Mouse (Mus musculus) thymus, adult 2 months (tissue): ENCODE results near the gene Spef1. TPM values are rescaled to one million over a fixed set of nuclear protein-coding genes. Genes with fewer than 3 reads are reported as not detected.

Source experiments
- DNase-seq: peaks from one replicate; pipeline ENCODE4 v3.0.0; 2021
- H3K27ac ChIP-seq: fragments of 200-500 bp; 2 replicates; pipeline ENCODE4 v1.5.1; 2012; ENCODE audit warnings: low read length, control low read depth; ENCODE audit not compliant: control insufficient read depth, insufficient read depth
- H3K27me3 ChIP-seq: fragments of 200-500 bp; 2 replicates; pipeline ENCODE4 v1.6.1; 2012; ENCODE audit warnings: mild to moderate bottlenecking, low read length, moderate library complexity, mixed read lengths; ENCODE audit not compliant: control insufficient read depth, insufficient read depth
- H3K36me3 ChIP-seq: fragments of 200-500 bp; 2 replicates; pipeline ENCODE4 v1.6.1; 2012; ENCODE audit warnings: mild to moderate bottlenecking, low read length, moderate library complexity; ENCODE audit not compliant: control insufficient read depth, insufficient read depth
- H3K4me1 ChIP-seq: fragments of 200-500 bp; replicated peaks from 2 replicates; pipeline ENCODE4 v1.6.1; 2012; ENCODE audit warnings: low read length; ENCODE audit not compliant: control insufficient read depth, insufficient read depth
- H3K4me3 ChIP-seq: fragments of 200-500 bp; 2 replicates; pipeline ENCODE4 v1.5.1; 2012; ENCODE audit warnings: mild to moderate bottlenecking, low read length, control low read depth, moderate library complexity; ENCODE audit not compliant: control insufficient read depth, insufficient read depth
- CTCF ChIP-seq: fragments of 200-500 bp; IDR thresholded peaks from 2 replicates; pipeline ENCODE4 v1.5.1; 2012; ENCODE audit warnings: mild to moderate bottlenecking, control low read depth, low read length, moderate library complexity, borderline replicate concordance; ENCODE audit not compliant: control insufficient read depth, poor library complexity, insufficient read depth; ENCODE audit errors: extremely low read depth
- POLR2A ChIP-seq: fragments of 200-500 bp; IDR thresholded peaks from 2 replicates; pipeline ENCODE4 v1.6.1; 2012; ENCODE audit warnings: mild to moderate bottlenecking, low read length, control low read depth, moderate library complexity; ENCODE audit not compliant: control insufficient read depth, poor library complexity, insufficient read depth; ENCODE audit errors: extremely low read depth
- WGBS: fragments of 180-500 bp; shearing (Covaris S2); methylation state at CpG from one replicate; pipeline ENCODE4 v1.1.7; 2018; 5-methylcytosine and 5-hydroxymethylcytosine counted together
- polyA plus RNA-seq: library from polyadenylated mRNA; depleted of rRNA; stranded (reverse); fragments of >200 nt; gene quantifications from 2 replicates; pipeline ENCODE4 v1.2.3, GENCODE M21; 2012

Gene Spef1
- polyA plus RNA-seq, 1 experiment, result 8.7 TPM

DNA sequence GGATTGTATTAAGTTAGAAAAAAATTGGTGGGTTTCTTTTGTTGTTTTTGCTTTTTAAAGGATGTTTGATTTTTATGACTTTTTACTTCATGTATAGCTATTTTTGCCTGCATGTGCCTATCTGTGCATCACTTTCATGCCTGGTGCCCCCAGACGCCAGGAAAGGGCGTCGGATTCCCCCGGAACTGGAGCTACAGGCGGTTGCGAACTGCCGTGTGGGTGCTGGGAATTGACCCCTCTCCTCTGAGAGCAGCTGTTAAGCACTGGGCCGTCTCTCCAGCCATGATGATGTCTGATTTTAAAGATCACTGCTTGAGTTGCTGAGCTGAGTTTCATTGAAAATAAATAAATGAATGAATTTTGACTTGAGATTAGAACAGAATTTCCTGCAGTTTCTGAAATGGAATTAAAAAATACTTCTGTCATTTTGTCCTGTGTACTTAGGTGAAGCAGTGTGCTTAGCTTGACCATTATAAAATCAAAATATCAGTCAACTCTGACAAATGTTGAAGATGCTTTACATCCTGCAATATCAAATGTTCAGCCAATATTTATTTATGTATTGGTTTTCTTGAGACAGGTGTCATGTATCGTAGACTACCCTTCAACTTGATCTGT lies 54.0 kb downstream of the Spef1 start, which contains the start of gene Gm11037:
Gene Gm11037, plus strand, starts transcription at position 568 of the 618 bp plus-strand sequence.
- 95% methylated on average over 9 of the region's 9 CpGs for WGBS
- DNase-seq, result no peak
- no peak within 1 kb of the TSS for H3K27ac ChIP-seq

DNA sequence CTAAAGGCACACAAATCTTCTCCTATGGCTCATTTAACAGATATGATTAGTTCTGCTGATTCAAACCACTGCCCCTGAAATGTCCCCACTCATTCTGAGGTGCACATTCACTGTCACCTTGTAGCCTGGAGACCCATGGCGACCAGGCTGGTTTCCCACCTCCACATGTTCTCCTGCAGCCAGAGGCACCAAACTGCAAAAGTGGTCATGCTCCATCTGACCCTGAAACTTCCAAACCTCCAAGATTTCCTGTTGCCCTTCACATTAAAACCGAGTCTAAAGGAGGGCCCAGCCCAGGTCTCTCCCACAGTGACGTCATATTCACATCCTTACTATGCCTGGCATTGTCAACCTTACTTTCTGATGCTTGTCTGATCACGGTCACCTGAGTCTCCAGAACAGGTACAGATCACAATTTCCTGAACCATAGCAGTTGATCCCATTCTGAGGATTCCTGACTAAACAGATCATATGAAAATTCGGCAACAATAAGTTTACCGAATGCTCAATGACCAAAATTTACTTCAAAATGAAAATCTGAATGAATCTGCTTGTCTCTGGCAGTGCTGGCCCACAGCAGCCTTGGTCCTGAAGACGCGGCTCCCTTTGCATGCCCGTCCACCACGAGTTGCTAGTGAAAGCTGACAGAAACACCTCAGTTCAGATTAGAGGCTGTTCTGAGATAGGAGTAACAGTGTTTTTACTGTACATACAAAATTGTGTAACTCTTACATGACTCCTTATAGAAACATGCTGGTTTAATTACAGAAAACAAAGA lies 54.8 kb downstream of the Spef1 start:
- no peak for DNase-seq
- H3K4me1 ChIP-seq, result peaks cover 10% of the 10 kb centered on the region
- no peak overlapping the region for H3K27ac ChIP-seq
- no peak overlapping the region for H3K4me3 ChIP-seq
- TF ChIP-seq POLR2A, result no peak
- no peak for TF ChIP-seq CTCF
- 93% methylated on average over 10 of the region's 10 CpGs for WGBS
- H3K36me3 ChIP-seq, result no peaks in the 10 kb centered on the region
- H3K27me3 ChIP-seq, result no peaks in the 10 kb centered on the region

More for the DNA sequence above, 54.0 kb downstream of the Spef1 start, which contains the start of gene Gm11037:
- TF ChIP-seq POLR2A (no peak), CTCF (no peak)
- no peaks in the 10 kb centered on the region for H3K27me3 ChIP-seq
- no peak within 1 kb of the TSS for H3K4me3 ChIP-seq
- H3K36me3 ChIP-seq, result no peaks in the 10 kb centered on the region
- H3K4me1 ChIP-seq, result peaks cover 5% of the 10 kb centered on the region

DNA sequence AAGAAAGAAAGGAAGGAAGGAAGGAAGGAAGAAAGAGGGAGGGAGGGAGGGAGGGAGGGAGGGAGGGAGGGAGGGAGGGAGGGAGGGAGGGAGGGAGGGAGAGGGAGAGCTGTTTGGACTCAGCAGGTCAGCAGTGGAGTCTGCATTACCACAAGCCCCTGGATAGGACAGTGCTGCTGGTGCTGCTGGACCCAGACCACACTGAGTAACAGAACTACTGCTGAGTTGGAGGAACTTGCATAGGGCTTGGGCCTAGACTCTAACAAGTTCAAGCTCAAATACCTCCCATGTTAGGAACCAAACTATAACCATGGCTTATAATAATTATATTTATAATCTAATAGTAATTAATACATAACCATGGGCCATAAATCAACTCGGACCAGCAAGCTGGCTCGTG lies 56.2 kb downstream of the Spef1 start:
- H3K4me1 ChIP-seq, result peaks cover 16% of the 10 kb centered on the region
- 95% methylated on average over 2 of the region's 2 CpGs for WGBS
- no peak for DNase-seq

DNA sequence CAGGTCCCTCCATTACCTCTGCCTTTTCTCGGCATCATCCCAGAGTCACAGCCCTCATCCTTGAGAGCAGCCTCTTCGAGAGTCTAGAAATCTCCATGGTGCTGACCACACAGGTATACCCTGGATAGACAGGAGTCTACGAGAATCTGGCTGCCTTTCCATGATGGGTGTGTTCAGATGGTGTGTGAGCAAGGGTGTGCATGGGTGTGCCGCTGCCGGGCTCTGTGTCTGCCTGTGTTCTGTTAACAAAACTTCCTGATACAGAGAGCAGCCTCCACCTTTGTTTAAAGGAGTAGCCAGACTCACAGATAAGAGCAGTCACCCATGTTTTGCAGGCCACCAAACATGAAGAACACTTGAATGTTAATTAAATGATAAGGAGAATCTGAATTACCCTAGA lies 57.2 kb downstream of the Spef1 start:
- Histone ChIP-seq H3K4me3 (no peak overlapping the region), H3K27ac (no peak overlapping the region), H3K4me1 (peaks cover 16% of the 10 kb centered on the region), H3K27me3 (no peaks in the 10 kb centered on the region), H3K36me3 (no peaks in the 10 kb centered on the region)
- no peak for DNase-seq
- TF ChIP-seq POLR2A (no peak), CTCF (no peak)
- 94% methylated on average over 5 of the region's 5 CpGs for WGBS

More for the DNA sequence above, 56.2 kb downstream of the Spef1 start:
- Histone ChIP-seq H3K27ac (no peak overlapping the region), H3K27me3 (no peaks in the 10 kb centered on the region), H3K4me3 (no peak overlapping the region), H3K36me3 (no peaks in the 10 kb centered on the region)
- TF ChIP-seq CTCF, result no peak
- TF ChIP-seq POLR2A, result no peak

DNA sequence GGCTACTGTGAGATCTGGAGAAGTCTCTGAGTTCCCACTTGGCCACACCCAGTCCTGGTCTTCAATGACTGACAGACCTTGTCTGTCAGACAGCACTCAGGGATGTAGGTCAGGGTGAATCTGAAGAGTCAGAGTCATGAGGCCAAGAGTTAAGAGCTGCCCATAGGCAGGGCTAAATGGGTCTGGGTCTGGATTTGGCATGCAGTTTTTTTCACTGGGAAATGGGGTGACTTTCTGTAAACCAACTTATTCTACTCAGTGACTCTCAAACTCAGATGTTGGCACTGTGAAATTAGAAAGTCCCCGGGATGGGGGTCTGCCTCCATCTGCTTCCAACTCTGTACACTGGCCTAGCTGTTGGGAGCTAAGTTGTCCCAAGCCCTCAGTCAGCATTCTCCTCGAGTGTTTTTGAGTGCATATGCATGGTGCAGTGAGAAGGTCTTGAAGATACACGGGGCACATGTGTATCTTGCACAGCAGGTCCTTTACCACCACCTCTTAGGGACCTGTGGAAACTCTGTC lies 58.4 kb downstream of the Spef1 start:
- WGBS, result 81% methylated on average over 3 of the region's 3 CpGs
- no peak for TF ChIP-seq POLR2A
- H3K27me3 ChIP-seq, result no peaks in the 10 kb centered on the region
- DNase-seq, result no peak
- peaks cover 16% of the 10 kb centered on the region for H3K4me1 ChIP-seq
- H3K36me3 ChIP-seq, result no peaks in the 10 kb centered on the region
- H3K27ac ChIP-seq, result no peak overlapping the region
- H3K4me3 ChIP-seq, result no peak overlapping the region

DNA sequence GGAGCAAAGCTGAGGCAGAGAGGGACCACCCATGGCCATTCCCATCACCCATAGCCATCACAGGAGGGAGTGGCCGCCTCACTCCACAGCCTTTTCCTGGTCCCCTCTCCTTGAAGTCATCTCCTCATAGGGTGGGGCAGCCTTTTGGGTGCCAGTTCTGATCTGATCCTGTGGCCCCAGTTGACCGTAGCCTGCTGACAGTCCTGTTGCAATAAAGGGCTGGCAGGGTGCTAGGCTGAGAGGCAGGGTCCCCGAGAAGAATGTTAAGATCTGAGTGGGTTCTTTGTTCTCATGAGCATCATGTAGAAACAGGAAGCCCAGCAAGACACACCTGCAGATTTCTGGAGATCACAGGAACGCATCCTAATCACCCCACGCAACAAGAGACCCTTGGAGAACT lies 58.9 kb downstream of the Spef1 start:
- H3K27ac ChIP-seq, result no peak overlapping the region
- no peak overlapping the region for H3K4me3 ChIP-seq
- no peak for TF ChIP-seq CTCF
- TF ChIP-seq POLR2A, result no peak
- WGBS, result 59% methylated on average over 5 of the region's 5 CpGs
- peaks cover 16% of the 10 kb centered on the region for H3K4me1 ChIP-seq
- H3K36me3 ChIP-seq, result no peaks in the 10 kb centered on the region
- no peaks in the 10 kb centered on the region for H3K27me3 ChIP-seq
- DNase-seq, result no peak
